Mouse (Mus musculus): ENCODE measurements around the gene Fmo4.
"Not testable (repeated sequence)": the region's sequence is repeated elsewhere in the genome, so short reads cannot be mapped to it uniquely, and the experiment has no call there.

Gene Fmo4

DNA sequence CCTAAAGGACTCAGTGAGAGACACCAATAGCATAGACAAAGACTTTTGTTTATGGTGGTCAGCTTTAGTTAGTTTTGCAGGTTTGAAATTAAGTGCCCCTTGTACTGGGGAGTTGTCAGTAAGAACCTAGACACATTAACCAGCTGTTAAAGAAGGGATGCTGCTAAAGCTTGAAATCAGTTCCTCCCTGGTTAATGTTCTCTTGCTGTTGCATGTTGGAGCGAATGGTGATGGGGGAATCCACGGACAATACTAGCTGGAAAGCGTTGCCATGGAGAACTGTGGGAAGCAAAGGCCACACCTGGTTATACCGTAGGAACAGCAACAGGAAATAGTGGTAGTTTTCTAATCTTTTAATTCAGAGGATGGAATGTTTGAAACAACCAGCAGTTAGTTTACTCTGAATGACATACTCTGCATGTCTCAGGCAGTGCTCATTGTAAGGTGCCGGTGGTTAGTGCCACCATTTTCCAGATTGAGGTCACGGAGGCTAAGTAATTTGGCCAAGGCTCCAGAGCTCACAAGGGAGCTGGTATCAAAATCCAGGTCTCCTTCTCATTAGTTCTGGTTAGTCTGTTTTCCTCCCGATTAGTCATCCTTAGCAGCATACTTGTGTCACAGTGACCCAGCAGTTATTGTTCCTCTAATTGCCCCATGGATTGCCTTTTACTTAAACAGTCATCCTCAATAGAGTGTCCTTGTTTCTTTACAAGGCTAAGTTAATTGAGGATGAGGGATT, 21.3 kb downstream of the Fmo4 start:
- DNase-seq = no peak

DNA sequence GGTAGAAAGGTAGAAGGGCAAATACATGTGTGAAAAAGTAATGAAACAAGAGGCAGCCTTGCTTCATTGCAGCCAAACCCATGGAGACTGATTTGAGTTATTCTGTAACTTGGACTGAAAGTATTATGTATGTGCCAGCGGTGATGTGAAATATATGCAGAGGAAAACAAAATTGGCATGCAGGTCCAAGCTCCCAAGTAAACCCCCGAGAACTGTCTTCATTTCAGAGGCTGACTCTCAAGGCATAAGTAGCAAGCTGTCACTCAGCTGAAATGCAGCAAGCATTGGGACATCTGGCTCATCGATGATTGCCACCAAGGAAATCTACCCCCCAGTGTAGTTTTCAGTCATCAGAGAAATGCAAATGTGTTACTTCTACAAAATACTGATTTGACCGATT, 28.6 kb downstream of the Fmo4 start:
- DNase-seq = peak; percentile 3

DNA sequence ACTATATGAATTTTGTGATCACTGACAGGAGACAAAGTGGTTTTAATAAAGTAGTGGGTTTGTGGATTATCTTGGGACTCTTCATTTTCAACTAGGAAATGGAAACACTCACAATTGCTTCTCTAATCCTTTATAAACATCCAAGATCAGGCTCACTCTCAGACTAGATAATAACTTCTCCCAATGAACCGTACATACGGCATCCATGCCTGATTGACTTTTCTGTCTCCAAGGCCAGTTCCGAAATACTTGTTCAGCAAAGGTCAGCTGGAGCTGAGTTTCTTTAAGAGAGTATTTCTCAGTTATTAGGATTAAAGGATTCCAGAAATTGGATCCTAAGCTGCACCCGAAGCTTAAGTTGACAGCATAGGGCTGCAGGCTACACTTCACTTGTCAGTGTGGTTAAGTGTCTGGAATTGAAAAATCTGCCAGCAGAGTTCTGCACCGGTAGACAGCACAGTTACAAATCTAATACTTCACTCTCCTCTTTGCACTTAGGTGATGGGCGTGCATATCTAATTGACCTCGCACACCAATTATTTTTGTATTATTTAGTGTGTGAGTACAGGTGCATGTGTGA, 30.0 kb downstream of the Fmo4 start:
- DNase-seq = no peak

DNA sequence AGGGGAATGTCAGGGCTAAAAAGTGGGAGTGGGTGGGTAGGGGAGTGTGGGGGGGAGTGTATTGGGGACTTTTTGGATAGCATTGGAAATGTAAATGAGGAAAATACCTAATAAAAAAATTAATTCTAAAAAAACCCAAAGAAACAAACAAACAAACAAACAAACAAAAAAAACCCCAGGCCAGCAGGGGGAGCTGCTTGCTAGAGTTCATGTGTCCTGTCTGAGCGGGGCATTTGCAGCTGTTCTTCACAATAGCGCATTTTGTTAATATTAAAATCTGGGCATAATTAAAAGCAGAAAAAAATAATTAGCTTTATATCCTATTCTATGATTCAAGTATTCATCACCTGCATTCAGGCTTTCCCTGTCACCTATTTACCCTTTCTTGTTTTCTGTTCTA, 32.7 kb downstream of the Fmo4 start:
- DNase-seq = not testable (repeated sequence)

DNA sequence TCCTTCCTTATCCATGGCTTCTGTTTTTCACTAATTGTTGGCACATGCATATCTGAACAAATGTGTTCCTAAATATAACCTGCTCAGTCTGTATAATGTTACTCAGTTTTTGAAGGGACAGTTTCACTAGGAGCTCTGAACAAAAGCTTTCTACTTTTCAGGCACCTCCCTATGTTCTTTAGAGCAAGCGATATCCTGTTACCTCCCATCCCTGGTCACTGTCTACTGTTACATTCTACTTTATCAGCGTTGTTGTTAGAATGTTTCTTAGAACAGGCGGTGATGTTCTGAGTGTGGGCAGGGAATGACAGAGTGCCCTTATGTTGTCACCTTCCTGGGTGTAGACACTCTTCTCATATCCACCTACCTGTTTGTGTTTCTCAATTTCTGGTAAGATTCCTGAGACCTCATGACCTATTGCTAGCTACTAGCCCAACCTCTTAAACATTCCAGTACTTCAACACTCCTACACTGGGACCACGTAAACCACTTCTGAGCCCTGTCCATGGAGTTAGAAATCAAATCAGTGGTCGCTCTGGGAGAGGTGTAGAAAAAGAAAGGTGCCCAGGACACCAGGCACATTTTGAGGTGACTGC, 35.7 kb downstream of the Fmo4 start:
- no peak for DNase-seq

DNA sequence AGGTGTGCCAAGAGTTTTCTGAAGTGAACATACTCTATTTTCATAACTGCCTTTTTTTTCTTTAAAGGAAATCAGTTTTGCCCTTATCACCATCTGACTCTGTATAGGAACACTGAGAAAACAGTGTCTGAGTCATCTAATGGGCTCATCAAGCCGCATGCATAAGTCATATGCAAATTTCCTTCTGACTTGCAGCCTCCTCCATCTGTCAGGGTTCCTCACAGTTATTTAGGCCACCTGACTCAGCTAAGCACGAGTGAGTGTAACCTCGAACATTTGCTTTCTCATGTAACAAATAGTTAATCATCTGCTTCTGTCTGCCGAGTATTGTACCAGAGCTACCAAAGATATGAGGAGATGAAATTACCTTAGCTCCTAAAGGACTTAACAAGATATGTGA, 40.1 kb downstream of the Fmo4 start:
- DNase-seq = peak; percentile 30

DNA sequence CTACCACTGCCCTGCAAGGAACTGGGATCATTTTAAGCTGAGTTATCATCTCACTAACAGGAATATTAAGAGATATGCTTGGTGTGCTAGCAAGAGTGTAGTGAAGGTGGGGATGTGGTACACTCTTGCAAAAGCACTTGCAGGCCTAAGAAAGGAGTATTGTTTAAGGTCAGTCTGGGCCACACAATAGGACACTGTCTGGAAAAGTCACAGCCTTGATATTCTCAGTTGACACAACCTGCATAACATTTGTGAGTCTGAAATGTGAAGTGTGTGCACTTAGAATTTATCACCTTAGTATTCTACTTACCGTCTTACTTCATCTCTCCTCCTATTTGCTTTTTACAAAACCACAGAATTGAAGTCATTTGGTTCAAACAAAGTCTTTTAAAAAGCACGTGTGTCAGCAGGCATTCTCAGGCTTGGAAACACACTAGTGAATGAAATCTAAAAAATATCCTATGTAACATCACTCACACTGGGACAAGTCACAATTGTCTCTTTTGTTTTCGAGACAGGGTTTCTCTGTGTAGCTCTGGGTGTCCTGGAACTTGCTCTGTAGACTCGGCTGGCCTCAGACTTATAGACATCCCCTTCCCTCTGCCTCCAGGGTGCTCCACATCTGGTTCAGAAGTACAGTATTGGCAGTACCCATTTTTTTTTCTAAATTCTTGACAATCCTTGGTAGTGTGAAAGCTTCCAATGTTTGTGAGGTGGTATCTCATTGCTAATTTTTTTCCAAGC, 42.0 kb downstream of the Fmo4 start:
- DNase-seq = no peak

DNA sequence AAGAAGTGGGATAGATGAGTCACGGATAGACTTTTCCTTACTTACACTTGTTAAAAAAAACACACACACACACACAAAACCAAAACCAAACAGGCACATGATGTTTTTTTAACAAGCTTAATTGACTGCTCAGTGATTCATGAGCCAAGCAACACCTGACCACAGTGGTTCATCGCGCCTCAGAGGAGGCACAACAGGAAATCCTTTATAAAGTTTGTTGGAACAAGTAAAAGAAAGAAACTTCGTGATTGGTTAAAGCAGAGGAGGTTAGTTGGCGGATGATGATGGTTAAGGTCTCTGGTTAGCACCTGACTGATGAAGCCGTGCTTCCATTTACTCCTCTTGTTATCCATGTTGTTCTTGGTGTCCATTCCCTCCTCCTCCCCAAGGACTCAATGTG, 61.8 kb downstream of the Fmo4 start:
- no peak for DNase-seq

DNA sequence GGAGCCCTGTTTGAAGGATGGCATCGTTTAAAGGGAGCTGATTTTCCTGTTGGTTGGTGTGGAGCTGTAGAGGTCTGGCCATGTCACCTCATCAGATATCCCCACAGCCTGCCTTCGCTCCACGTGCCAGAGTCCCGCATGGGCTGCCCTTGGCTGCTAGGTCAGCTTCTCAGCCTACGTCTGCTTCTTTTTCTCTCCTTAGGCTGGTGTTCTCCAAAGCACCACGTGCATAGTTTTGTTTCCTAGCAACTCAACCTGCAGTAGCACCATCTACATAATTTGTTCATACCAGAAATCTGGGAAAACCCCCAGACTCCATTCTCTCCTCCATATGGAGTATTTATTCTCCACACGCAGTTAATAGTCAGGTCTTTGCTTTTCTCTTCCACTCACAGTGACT, 64.2 kb downstream of the Fmo4 start:
- DNase-seq = no peak

DNA sequence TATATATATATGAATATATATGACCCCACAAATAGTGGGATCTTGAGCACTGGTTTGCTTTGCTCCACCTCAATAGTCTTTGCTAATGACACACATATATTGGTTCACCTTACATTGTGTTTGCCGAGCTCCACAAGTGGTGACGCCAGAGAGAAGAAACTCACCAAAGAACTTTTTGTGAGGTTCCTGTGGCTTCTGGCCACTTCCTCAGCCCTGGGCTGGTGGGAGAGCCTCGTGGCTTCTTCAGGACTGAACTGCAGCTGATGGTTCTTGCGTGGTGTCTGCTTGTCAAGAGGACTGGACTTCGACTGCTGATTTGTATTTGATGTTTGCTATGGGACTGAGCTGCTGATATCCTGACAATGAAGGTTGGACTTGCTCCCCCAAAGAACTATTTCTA, 65.0 kb downstream of the Fmo4 start:
- DNase-seq = no peak
